Mouse (Mus musculus) mature B cell (primary cell): ENCODE data around the gene Anapc7.

ENCODE experiments used
- in situ Hi-C: fragments of 300-500 bp; cut with MboI; formaldehyde crosslinking; loops from 2 replicates; pipeline ENCODE4 v1.14.3; 2019

Anapc7 gene

GRCm38 (mm10) chr5:122421271-122422068 is at the start of gene Anapc7:
TSS of gene Anapc7 (plus strand) at chr5:122421693.
- in situ Hi-C loops = no loop called here

GRCm38 (mm10) chr5:122372192-122372769 is 49.2 kb upstream of the Anapc7 start, which contains the start of gene Fam216a:
TSS of gene Fam216a (minus strand) at chr5:122372364.
- in situ Hi-C loops = no loop called here

GRCm38 (mm10) chr5:122372878-122373277 is 48.6 kb upstream of the Anapc7 start:
- in situ Hi-C loops = no loop called here

- in situ Hi-C loops = no loop called here
Measured at GRCm38 (mm10) chr5:122377101-122377833, 44.2 kb upstream of the Anapc7 start.

- in situ Hi-C loops = no loop called here
Measured at GRCm38 (mm10) chr5:122378171-122378570, 43.3 kb upstream of the Anapc7 start.

- in situ Hi-C loops = no loop called here
Measured at GRCm38 (mm10) chr5:122379374-122380155, 41.9 kb upstream of the Anapc7 start.

- in situ Hi-C loops = no loop called here
Measured at GRCm38 (mm10) chr5:122390006-122390405, 31.5 kb upstream of the Anapc7 start.

GRCm38 (mm10) chr5:122390671-122391070 is 30.8 kb upstream of the Anapc7 start:
- in situ Hi-C loops = no loop called here

- in situ Hi-C loops = no loop called here
Measured at GRCm38 (mm10) chr5:122391178-122391785, 30.2 kb upstream of the Anapc7 start.

- in situ Hi-C loops = no loop called here
Measured at GRCm38 (mm10) chr5:122391786-122392180, 29.7 kb upstream of the Anapc7 start, which contains the start of gene Arpc3. TSS of gene Arpc3 (plus strand) at chr5:122391878.

GRCm38 (mm10) chr5:122392227-122393004 is 29.1 kb upstream of the Anapc7 start:
- in situ Hi-C loops = no loop called here

GRCm38 (mm10) chr5:122393887-122394286 is 27.6 kb upstream of the Anapc7 start:
- in situ Hi-C loops = no loop called here

- in situ Hi-C loops = no loop called here
Measured at GRCm38 (mm10) chr5:122396791-122397190, 24.7 kb upstream of the Anapc7 start.

GRCm38 (mm10) chr5:122397495-122397894 is 24.0 kb upstream of the Anapc7 start:
- in situ Hi-C loops = no loop called here

GRCm38 (mm10) chr5:122399871-122400270 is 21.6 kb upstream of the Anapc7 start:
- in situ Hi-C loops = no loop called here

GRCm38 (mm10) chr5:122400628-122401302 is 20.7 kb upstream of the Anapc7 start:
- in situ Hi-C loops = no loop called here

GRCm38 (mm10) chr5:122401303-122401640 is 20.2 kb upstream of the Anapc7 start:
- in situ Hi-C loops = no loop called here

- in situ Hi-C loops = no loop called here
Measured at GRCm38 (mm10) chr5:122402160-122402559, 19.3 kb upstream of the Anapc7 start.

GRCm38 (mm10) chr5:122402772-122403171 is 18.7 kb upstream of the Anapc7 start:
- in situ Hi-C loops = no loop called here

- in situ Hi-C loops = no loop called here
Measured at GRCm38 (mm10) chr5:122403362-122403761, 18.1 kb upstream of the Anapc7 start.
